In the genomic region with DNA sequence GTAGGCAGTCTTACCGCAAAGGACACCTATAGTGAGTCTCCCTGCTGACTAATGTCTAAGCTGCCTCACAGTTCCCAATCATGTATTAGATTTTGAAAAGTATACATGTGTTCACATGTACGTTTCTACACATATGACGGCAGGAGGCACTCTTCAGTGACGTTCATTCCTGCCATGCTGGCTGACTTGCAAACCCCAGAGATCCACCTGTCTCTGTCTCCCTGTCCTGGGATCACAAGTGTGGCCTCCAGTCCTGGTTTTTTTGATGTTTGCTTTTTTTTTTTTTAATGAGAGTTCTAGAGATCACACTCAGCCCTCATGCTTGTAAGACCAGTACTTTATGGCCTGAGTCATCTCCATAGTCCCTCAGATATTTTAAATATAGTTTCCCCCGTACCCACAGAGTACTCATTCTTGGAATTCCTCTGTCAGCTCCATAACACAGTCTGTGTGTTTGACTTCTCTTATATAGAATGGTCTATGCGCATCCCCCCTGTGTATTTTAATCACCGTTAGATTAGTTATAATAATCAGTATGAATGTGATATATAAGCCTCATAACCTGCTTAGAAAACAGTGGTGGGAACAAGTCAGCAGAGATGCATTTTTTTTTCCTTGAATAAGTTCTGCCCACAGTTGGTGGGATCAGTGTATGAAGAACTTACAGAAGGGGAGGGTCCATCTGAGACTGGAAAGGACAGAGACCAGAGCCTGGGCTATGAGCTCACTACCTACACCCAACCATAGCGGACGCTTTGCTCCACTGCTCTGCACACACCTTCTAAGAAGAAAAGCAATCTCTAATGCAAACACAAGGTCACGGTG, we compare ENCODE assay signal across 15 mouse cellular contexts. TPM values are rescaled to one million over a fixed set of nuclear protein-coding genes. Genes with fewer than 3 reads are reported as not detected.
DNase-seq lines count a peak whose midpoint lies in the region; ATAC-seq and TF ChIP-seq lines count a peak whose summit lies in the region.
"Had no signal": no experiment of that assay in that cellular context is flagged by ENCODE, and none has a peak within 500 bp of the region (broad histone marks: within the 10 kb centered on the region; RNA-seq: fewer than 3 reads in every experiment).

No protein-coding gene starts in this region.

- no peak for ATAC-seq in lung, postnatal 0 days
- no peak for ATAC-seq in hindbrain, embryonic 13.5 days (ENCODE audit: low FRiP score)

- no peak overlapping the region for H3K9ac ChIP-seq in lung, postnatal 0 days (replicated peaks; ENCODE audit: low read depth)
- no peak overlapping the region for H3K9ac ChIP-seq in hindbrain, embryonic 13.5 days
- H3K9ac ChIP-seq: liver, embryonic 14.5 days; neural tube, embryonic 15.5 days had no signal

- no peaks in the 10 kb centered on the region for H3K9me3 ChIP-seq in lung, postnatal 0 days (ENCODE audit: low read length)
- no peaks in the 10 kb centered on the region for H3K9me3 ChIP-seq in limb, embryonic 10.5 days (replicated peaks)
- H3K9me3 ChIP-seq in hindbrain, embryonic 13.5 days: no peaks in the 10 kb centered on the region
- H3K9me3 ChIP-seq: forebrain, embryonic 10.5 days; neural tube, embryonic 15.5 days had no signal

- no peaks in the 10 kb centered on the region for H3K36me3 ChIP-seq in kidney, adult 2 months (ENCODE audit: control insufficient read depth, insufficient read depth, low read length)
- no peaks in the 10 kb centered on the region for H3K36me3 ChIP-seq in lung, postnatal 0 days (ENCODE audit: insufficient read depth, low read length)
- no peaks in the 10 kb centered on the region for H3K36me3 ChIP-seq in limb, embryonic 10.5 days
- H3K36me3 ChIP-seq in hindbrain, embryonic 13.5 days: no peaks in the 10 kb centered on the region
- H3K36me3 ChIP-seq: forebrain, embryonic 10.5 days; neural tube, embryonic 15.5 days had no signal

- peak overlapping the region; percentile 67; the same call in 1 of the 2 replicates for H3K27ac ChIP-seq in kidney, adult 2 months (ENCODE audit: insufficient read depth, low read depth, low read length)
- H3K27ac ChIP-seq in lung, postnatal 0 days (ENCODE audit: low read length): peak overlapping the region; percentile 5
- H3K27ac ChIP-seq in limb, embryonic 10.5 days: peak overlapping the region; percentile 54
- no peak overlapping the region for H3K27ac ChIP-seq in hindbrain, embryonic 13.5 days
- H3K27ac ChIP-seq: forebrain, embryonic 10.5 days; liver, embryonic 14.5 days; neural tube, embryonic 15.5 days had no signal

- WGBS in kidney, adult 2 months: 75% methylated on average over 10 of the region's 10 CpGs
- 58% methylated on average over 10 of the region's 10 CpGs for WGBS in lung, postnatal 0 days
- WGBS in limb, embryonic 10.5 days: 83% methylated on average over 10 of the region's 10 CpGs
- WGBS in hindbrain, embryonic 13.5 days: 85% methylated on average over 10 of the region's 10 CpGs

- no peak overlapping the region for H3K4me3 ChIP-seq in kidney, adult 2 months (ENCODE audit: insufficient read depth, low read depth, low read length)
- H3K4me3 ChIP-seq in lung, postnatal 0 days (ENCODE audit: low read depth, low read length): no peak overlapping the region
- H3K4me3 ChIP-seq in limb, embryonic 10.5 days: no peak overlapping the region
- H3K4me3 ChIP-seq in hindbrain, embryonic 13.5 days: no peak overlapping the region
- H3K4me3 ChIP-seq: forebrain, embryonic 10.5 days; megakaryocyte, embryonic 14.5 days; neural tube, embryonic 15.5 days had no signal

- H3K4me1 ChIP-seq in kidney, adult 2 months (ENCODE audit: control insufficient read depth, insufficient read depth, low read length): no peaks in the 10 kb centered on the region; the same call in 1 of the 2 replicates
- peaks cover 4% of the 10 kb centered on the region; the same call in 1 of the 2 replicates for H3K4me1 ChIP-seq in lung, postnatal 0 days (ENCODE audit: insufficient read depth, low read depth, low read length)
- H3K4me1 ChIP-seq in limb, embryonic 10.5 days: peaks cover 40% of the 10 kb centered on the region
- 0 out of 2 replicates have a peak, but pooled peaks cover 14% of the 10 kb centered on the region for H3K4me1 ChIP-seq in hindbrain, embryonic 13.5 days (replicated peaks)

- TF ChIP-seq CTCF in kidney, adult 2 months (conservative IDR thresholded peaks at IDR 0.05; ENCODE audit: insufficient read depth, insufficient read length, low read depth, low read length): no peak
- TF ChIP-seq CTCF in lung, postnatal 0 days (IDR thresholded peaks at IDR 0.05): no peak

- DNase-seq in kidney, adult 2 months: no peak
- no peak for DNase-seq in kidney, adult 18-20 months
- no peak for DNase-seq in lung, postnatal 0 days (ENCODE audit: low spot score)
- DNase-seq in lung, postnatal 25 days (ENCODE audit: low spot score): no peak
- DNase-seq in limb, embryonic 10.5 days (ENCODE audit: low spot score): no peak
- DNase-seq in thymus, adult 18-20 months: no peak
- DNase-seq: cerebellum, adult 9-10 months; heart, postnatal 14 days; right cerebral cortex, adult 18-20 months; thymus, adult 2 months had no signal

- no peak for TF ChIP-seq EP300 in lung, postnatal 0 days (IDR thresholded peaks at IDR 0.05)

- H3K27me3 ChIP-seq in kidney, adult 2 months (replicated peaks; ENCODE audit: control insufficient read depth, insufficient read depth, low read length): no peaks in the 10 kb centered on the region
- H3K27me3 ChIP-seq in lung, postnatal 0 days (replicated peaks; ENCODE audit: insufficient read depth, low read length): no peaks in the 10 kb centered on the region
- no peaks in the 10 kb centered on the region for H3K27me3 ChIP-seq in limb, embryonic 10.5 days (ENCODE audit: low read depth, poor library complexity, severe bottlenecking)
- no peaks in the 10 kb centered on the region for H3K27me3 ChIP-seq in hindbrain, embryonic 13.5 days
- H3K27me3 ChIP-seq: neural tube, embryonic 15.5 days had no signal

- no peak overlapping the region for H3K4me2 ChIP-seq in lung, postnatal 0 days (replicated peaks; ENCODE audit: low read depth, low read length)
- no peak overlapping the region for H3K4me2 ChIP-seq in hindbrain, embryonic 13.5 days
- H3K4me2 ChIP-seq: neural tube, embryonic 15.5 days had no signal

- TF ChIP-seq POLR2A in kidney, adult 2 months (IDR thresholded peaks at IDR 0.05; ENCODE audit: low read depth, low read length): no peak

RNA-seq across cellular contexts. Expression of a gene that starts 40.3 kb away (rescaled TPM):
- 33.8 and 38.8 TPM in 2 replicates for polyA plus RNA-seq in kidney, adult 2 months (2012; rRNA removed)
- polyA plus RNA-seq in lung, postnatal 0 days (2015; fragmentation: Nextera tagmentation; extraction: Ambion mirVana): 71.2 and 75.5 TPM in 2 replicates
- 110 and 119 TPM in 2 replicates for polyA plus RNA-seq in limb, embryonic 10.5 days (2016; fragmentation: Nextera tagmentation; extraction: Ambion mirVana)
- 20.6 and 22.2 TPM in 2 replicates for polyA plus RNA-seq in hindbrain, embryonic 13.5 days (2015; fragmentation: Nextera tagmentation; extraction: Ambion mirVana)
